Mouse (Mus musculus): ENCODE data around the gene Slc15a5.

Slc15a5 gene

DNA sequence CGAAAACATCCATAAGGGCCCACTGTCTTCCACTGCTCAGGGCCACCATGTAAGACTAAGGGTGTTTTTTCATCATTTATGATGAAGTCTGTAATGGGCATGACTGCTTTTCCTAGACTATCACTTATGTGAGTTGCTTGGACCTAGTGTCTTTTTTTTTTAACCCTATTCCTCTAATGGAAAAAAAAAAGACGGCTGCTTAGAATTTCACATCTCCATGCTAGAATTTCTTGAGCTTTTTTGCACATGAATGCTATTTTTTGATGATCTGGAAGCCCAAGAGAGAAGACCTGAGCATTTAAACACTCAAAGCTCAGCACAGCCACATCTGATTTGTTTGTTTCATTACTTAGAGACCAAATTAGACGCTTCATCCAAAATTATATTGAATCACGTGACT, at the start of gene Slc15a5:
Gene Slc15a5, minus strand, starts transcription at position 101 of the 400 bp plus-strand sequence.
- DNase-seq = no peak

DNA sequence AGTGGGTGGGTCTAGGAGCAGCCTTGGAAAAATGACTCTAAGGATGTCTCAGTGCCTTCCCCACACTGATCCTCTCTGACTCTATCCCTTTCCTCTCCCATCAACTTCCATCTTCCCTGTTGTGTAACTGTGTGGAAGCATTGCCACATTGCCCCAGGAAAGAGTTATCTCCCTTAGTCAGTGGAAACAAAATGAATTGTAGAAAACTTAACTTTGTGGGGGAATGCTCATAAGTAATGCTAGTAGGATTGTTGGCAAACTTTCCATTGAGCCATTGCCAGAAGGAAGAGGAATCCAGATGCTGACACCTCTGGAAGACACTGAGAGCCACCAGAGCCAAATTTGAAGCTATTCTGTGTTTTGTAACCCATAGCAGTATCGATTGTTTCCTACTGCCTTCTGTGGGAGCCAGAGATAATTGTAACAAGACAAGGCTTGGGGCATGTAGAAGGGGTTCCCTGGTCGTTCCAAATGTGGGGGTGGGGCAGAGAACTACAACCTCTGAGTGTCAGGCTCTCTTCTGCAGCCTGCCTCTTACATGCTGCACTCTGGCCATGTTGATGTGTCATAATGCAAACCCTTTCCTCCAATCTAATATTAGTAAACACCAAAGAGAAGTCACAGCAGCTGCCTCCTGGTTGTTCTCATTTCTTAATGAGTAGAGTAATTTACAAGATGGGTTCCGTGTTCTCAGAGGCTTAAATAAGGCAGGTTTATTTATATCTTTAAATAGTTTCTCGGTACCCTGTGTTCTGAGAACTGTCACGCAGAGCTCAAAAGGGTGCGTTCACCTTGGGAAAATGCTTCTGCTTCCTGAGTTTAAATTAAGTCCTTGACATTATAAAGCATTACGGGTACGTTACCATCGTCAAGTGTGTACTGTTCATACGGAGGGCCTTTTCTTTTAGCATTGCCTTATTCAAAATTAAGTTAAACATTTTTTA, 48.9 kb upstream of the Slc15a5 start:
- no peak for DNase-seq

DNA sequence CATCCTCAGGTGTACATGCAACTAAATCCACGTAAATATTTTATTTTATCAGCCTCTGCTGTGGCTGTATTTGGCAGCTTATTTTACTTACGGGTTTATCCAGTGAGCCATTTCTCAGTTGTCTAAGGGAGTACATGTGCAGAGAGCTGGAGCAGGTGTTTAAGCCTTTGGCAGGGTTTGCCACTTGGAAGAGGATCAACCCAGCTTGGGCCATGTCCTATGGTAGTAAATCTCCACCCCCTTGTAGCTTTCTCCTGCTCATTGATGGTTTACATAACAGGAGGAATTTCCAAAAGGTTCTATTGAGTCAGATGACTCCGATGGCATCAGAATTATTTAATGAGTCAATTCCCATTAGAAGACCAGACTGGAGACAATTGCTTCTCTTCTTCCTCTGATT, 37.8 kb upstream of the Slc15a5 start:
- DNase-seq = no peak

DNA sequence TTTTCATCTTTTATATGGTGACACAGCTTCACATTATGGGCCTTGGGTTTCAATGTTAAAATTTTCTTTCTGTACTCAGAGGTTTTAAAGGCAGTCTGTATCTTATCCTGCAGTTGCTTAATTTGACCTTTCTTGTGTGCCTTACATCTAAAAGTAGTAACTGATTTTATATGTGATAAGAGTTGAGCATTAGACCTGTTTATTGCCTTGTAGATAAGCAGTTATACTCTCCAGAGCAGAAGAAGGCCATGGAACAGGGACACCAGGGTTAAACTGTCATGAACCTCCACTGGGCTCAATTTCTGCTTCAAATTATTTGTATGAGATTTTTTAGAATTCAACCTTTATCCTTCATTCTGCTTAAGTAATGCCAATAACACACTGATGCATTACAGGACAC, 24.8 kb upstream of the Slc15a5 start:
- no peak for DNase-seq

DNA sequence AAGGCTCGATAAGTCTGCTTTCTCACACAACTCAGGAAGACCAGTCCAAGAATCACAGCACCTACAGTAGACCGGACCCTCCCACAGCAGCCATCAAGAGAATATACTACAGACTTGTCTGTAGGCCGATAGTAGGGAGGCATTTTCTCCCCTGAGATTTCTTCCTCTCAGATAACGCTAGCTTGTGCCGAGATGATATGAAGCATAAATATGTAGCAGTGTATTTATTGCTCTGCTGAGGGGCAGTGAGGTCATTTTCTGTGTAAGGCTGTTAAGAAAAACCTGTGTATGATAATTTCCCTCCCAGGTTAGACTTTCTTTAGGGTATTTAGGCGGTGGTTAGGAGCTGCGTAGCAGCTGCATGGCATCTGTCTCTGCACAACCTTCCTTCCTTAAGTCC, 23.2 kb upstream of the Slc15a5 start:
- no peak for DNase-seq

DNA sequence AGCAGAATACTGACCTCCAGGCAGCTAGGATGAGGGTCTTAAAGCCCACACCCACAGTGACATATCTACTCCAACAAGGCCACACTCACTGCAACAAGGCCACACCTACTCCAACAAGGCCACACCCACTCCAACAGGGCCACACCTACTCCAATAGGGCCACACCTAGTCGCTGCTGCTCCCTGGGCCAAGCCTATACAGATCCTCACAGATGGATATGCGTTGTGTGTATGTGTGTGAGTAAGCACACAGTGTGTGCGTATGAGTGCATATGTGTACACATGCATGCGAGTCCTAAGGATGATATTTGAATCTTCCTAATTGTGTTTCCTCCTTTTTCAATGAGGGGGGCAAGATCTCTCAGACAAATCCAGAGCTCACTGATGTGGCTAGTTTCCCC, 22.1 kb upstream of the Slc15a5 start:
- no peak for DNase-seq

DNA sequence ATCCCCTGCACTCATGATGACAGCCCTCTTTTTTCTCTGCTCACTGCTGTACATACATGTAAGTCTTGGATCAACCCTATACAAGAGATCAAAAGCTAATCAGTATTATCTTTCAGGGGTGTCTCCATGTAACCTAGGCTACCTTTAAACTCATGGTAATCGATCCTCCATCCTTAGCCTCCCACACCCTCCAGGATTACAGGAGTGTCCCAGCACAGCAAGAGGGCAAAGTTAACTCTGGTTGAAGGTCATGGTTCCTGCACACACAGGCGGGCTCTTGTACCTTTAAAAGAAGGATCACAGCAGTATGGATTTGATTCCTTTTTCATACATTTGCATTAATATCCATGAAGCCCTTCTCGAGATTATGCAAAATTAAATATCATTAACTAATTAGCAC, 19.9 kb upstream of the Slc15a5 start:
- DNase-seq = no peak

DNA sequence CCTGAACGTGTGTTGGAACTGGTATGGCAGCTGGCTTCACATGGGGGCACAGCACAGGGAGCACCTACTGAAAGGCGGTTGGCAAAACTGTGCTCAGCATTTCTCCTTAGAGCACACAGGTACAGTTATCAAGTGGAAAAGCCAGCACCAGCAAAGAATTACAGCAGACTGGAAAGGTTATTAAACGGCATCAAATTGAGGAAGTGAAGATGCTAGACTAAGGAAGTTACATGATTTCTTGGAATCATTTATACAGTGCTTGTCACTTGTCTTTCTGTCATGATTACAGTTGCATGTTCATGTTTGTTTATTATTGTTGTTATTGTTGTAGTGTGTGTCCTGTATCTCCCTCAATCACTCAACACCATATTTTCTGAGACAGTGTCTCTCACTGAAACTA, 15.3 kb upstream of the Slc15a5 start:
- DNase-seq = no peak

DNA sequence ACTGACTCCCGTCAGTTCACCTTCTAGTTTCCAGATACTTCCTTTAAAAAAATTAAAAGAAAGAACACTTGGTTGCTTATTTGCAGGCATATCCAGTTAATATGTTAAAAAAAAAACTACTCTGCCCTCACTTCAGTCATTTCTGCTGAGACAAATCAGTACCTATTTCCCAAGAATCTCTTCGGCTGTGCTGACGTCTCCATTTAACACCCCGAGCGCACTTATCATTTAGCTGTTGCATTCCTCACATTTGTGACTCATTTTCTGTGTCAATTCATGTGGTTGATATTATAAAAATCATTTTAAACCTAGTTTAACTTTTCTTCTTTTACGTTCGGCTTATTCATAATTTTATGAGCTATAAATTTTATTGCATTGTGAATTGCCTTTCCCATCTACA, 12.7 kb upstream of the Slc15a5 start:
- no peak for DNase-seq

DNA sequence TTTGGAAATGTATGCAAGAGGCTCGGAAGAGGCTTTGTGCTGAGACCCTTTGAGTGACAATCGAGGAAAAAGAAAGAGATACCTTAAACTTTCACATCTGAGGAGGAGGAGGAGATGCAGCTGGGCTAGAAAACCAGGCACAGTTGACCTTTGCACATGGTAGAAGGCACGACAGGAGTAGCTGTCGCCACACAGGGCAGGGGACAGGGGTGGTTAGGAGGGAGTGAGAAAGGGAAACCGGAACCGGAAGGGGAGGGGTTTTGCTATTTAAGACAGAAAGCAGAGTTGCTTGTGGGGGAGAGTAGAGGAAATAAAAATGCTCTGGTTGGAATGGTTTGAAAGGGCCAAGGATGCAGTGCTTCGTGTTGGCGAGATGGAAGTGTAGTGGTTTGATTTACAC, 9.4 kb upstream of the Slc15a5 start:
- DNase-seq = no peak

DNA sequence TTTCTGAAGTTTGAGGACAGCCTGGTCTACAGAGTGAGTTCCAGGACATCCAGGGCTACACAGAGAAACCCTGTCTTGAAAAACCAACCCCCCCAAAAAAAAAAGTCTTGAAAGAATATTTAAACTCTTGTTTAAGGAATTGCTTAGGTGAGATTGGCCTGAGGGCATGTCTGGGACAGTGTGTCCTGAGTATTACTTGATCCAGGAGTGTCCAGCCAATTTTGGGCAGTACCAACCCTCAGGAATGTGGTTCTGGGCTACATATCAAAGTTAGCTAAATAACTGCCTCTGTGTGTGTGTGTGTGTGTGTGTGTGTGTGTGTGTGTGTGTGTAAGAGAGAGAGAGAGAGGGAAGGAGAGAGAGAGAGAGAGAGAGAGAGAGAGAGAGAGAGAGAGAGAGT, 6.7 kb upstream of the Slc15a5 start:
- peak; percentile 34 to 72 for DNase-seq

DNA sequence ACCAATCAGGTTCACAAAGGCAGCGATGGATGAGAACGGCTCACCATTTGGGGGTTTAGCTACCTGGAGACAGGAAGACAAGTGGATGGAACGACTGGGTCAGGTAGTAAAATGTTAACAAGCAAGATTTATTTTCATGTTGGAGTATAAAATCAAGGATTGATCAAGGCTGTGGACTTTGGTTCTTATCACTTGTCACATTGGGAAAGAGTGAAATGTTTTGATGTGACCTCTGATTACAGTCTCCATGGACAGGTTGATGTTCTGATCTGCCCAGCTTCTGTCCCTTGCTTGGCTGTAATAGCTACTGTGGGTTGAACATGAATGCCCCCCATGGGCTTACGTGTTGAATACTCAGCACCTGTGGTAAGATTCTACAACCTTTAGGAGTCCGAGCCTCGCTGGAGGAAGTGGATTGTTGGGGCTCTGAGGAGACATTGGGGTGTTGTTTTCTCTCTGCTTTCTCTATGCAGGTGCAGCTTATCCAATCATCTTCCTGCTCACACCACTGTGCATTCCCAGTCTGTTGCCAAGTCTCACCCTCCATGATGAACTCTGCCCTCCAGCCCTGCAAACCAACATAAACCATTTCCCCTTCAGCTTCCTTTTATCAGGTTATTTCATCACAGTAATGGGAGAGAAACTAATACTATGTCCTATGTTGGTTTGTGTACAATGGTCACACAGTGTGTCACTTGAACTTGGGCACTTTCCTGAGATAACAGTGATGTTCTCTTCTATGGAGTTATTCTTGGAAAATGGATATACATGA, 1.2 kb upstream of the Slc15a5 start:
- DNase-seq = no peak

DNA sequence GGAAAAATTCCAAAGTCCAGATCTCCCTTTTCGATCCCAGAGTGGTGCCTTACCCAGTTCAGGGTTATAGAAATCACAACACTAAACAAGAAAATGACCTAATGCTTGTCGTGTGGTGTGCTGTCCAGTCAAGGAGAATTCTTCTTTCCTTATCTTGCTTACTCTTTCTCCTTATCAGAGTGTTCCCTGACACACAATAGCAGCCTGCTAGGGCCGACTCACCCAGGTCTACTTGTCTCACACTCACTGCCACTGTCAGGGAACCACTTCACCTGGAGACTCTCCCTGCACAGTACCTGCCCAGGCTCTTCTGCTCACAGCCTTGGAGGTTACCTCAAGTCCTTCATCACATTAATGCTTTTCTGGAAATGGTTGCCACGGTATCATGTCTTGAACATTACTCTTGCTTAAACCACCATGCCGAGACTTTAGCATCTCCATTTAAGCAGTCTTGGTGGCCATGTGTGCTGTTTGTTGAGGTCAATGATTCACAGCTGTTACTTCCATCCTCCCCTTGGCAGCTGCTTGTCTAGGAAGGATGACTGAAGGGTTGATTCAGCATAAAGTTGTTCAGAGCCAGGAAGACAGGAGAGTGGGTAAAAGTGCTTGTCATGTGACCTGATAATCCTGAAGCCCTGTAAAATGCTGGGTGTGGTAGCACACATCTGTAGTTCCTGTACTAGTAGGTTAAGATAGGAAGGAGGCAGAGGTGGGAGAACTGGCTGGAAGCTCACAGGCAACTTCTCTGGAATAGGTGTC, 1.9 kb downstream of the Slc15a5 start:
- no peak for DNase-seq

DNA sequence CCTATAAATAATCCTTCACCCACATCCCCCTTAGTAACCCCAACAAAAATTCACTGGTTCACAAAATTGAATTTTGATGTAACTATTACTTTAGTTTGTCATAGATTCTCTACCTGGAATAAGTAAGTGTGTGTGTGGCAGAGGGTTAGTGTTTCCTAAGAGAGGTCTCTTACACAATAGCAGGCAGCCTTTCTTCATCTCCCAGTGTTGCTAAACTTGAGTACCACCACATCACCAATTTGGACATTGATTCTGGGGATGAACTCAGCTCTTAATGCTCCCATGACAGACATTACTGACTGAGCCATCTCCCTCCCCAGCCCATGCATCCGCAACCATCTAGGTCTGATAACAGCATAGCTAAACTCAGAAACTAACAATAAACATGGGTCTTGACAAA, 4.0 kb downstream of the Slc15a5 start:
- DNase-seq = no peak

DNA sequence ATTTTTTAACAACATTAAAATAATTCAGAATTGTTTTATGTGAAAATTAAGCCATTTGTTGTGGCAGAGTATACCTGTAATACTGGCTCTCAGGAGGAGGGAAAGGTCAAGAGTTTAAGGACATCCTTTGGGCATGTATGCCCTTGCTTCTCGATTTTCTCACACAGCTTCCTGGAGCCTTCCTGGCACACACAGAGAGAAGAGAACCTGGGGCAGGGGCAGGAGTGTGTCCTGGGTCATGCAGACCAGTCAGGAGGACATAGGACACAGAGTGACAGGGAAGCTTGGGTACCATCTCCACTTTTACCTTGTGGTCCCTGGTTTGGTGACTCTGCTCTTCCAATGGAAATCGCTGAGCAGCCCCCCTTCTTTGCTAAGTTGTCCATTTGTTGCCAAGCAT, 6.2 kb downstream of the Slc15a5 start:
- no peak for DNase-seq

DNA sequence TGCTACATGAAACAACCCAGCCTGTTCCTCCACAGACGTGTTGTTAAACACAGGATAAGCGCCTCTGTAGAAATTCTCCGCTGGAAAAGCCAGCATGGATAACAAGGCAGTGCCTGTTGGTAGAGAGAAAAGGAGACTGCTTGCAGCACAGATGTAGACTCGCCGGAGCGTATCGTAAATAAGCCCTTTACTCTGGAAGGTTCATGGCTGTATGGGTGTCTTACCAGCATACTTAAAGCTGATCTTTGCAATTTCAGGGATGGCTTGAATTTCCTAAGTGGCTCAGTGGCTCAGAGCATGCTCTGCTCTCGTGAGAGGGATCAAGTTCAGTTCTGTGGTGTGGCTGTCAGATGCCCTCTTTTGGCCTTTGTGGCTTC, 6.8 kb downstream of the Slc15a5 start:
- DNase-seq = no peak

DNA sequence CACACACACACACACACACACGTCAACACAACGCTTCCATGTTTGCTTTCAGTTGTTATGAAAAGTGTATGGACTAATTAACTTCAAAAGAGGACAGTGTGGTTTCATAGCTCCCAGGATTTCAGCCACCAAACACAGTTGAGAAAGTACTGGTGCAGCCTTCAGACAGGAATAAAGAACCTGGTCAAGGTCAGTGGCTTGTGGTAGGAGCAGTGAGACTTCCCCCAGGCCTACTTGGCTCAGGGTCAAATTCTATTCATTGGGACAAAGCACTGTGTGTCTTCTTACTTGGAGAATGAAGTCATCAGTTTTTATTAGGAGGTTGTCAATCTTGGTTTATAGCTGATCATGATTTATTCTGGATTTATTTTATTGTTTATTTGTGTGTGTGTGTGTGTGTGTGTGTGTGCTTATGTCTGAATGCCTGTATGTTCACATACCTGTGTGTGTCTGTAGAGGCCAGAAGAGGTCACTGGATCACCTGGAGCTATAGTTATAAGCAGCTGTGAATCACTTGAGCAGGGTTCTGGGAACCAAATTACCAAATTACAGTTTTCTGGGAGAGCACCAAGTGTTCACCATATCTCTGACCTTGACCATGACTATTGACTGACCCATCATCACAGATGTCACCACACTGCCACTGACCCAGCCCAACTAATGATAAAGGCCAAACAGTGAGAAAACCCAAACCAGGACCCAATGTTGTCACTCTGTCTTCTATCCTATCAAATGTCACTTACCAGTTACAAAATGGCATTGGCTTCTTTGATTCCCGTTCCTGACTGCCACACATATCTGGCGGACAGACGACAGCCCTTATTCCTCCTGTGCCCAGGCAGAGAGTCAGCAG, 7.4 kb downstream of the Slc15a5 start:
- no peak for DNase-seq

DNA sequence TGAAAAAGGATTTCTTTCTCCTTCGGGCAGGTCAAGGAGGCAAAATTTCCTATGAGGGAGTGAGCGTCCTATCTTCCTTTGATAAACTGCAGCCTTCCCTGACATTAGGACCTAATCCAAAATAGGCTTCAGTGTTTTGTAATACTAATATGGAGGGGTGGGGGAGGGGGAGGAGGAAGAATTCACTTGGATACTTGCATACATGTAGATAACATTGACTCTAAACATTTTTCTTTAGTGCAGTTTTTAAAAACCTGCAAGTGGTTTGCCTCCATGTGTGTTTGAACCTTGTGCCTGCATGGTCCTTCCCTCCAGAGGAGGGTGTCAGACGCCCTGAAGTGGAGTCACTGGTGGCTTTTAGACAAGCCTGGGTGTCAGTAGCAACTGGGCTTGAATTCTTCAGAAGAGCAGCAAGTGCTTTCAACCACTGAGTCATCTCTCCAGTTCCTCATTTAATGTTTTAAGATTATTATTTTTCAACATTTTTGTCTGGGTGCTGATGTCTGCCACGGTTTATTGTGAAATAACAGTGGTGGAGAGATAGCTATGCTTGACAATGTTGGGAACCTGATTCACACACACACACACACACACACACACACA, 8.1 kb downstream of the Slc15a5 start:
- no peak for DNase-seq

DNA sequence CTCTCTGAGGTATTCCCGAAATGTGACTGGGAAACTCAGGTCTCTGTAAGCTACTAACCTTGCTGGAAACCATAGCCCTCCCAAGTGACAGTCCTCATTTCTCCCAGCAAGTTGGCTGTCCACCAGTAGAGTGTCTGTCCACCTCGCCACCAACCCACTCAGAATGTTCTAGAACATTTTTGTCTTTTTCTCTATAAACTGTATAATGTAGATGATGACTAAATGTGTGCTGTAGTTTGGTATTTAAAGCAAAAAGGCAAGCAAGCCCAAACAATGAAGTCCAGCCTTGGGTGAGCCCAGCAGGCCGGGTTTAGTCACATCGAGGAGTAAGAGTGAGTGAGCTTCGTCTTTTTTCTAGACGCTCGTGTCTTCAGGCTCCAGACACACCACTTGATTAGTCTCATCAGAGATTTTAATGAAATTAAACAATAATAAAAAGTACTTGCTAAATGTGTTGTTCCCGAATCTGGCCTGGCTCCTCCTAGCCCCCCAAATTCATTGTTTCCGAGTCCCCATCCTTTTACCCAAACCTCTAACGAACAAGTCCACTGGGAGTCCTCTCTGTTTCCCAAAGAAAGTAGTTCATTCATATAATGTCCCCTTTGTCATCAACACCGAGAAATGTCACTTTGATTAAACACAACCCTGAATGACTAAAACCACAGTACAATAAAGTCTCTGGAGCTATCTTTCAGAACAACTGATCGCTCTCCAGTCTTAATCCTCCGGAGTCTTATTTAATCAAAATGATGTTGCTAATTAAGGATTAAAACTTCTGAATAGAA, 8.8 kb downstream of the Slc15a5 start:
- DNase-seq = no peak

DNA sequence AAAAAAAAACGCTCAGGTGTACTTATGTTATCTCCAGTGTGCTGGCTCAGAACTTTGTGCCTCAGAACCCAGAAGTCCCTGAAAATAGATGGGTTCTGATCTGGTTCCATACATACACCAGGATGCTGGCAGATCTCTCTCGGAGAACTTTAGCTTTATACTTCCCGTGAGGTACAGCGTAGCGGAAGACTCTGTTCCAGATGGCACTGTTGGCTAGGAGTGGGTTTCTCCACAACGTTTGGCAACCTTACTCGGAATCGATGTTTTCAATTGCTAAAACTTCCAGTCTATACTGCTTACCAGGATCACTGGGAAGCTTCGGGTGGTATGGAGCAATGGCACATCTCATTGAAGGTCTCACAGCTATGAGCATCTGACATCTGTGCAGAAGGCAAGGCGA, 9.8 kb downstream of the Slc15a5 start:
- no peak for DNase-seq

DNA sequence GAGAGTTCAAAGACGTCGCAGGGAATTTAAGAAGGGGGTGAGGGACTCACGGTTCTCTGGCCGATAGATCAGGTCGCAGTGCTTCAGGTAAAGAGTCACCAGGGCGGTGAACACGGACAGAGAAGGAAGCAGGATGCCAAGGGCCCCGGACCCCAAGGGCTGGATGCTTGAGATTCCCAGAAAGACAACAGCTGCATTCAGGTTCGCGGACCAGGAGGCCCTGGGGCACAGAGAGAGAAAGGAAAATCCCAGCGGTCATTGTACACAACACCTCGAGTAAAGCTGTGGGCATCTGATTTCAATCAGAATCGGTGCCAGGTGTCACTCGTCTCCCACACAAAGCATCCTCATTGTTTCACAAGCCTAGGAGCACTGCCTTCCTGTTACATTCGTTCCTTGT, 24.1 kb downstream of the Slc15a5 start:
- DNase-seq = no peak

Measured in kidney, postnatal 25 days (tissue).